ENCODE assay signal across 8 mouse cellular contexts in genomic region chr2:122027862-122028755, GRCm38 (mm10). TPM values are rescaled to one million over a fixed set of nuclear protein-coding genes. Genes with fewer than 3 reads are reported as not detected.
DNase-seq lines count a peak whose midpoint lies in the region; ATAC-seq lines count a peak whose summit lies in the region.

Eif3j1 (plus strand) TSS chr2:122028546.

- peak within 1 kb of the TSS; percentile 73 for H3K4me3 ChIP-seq in hindbrain, embryonic 12.5 days

- WGBS in hindbrain, embryonic 12.5 days, result under 1% methylated on average over 48 of the region's 67 CpGs

- no peaks in the 10 kb centered on the region for H3K36me3 ChIP-seq in hindbrain, embryonic 12.5 days

- ATAC-seq in hindbrain, embryonic 12.5 days (ENCODE audit: low FRiP score), result peak; percentile 100

- peak; percentile 98 for DNase-seq in Muller cell, postnatal 12 days (ENCODE audit: inconsistent ontology term)
- DNase-seq in cerebellum, adult 9-11 months, result peak; percentile 92
- peak; percentile 75 to 85 for DNase-seq in frontal cortex, postnatal 10 days (ENCODE audit: low spot score in 2 of 2)
- peak; percentile 80 to 89 for DNase-seq in layer of hippocampus, postnatal 14 days (ENCODE audit: low spot score in 2 of 2)
- peak; percentile 91 for DNase-seq in lung, postnatal 14 days
- peak; percentile 86 for DNase-seq in retina, adult 2 months (ENCODE audit: low read depth, low spot score)
- DNase-seq in thymus, postnatal 36 days, result peak; percentile 88 to 93

- H3K4me1 ChIP-seq in hindbrain, embryonic 12.5 days, result peaks cover 16% of the 10 kb centered on the region

- no peaks in the 10 kb centered on the region for H3K27me3 ChIP-seq in hindbrain, embryonic 12.5 days

- peak within 1 kb of the TSS; percentile 57 for H3K4me2 ChIP-seq in hindbrain, embryonic 12.5 days (replicated peaks)

- H3K9ac ChIP-seq in hindbrain, embryonic 12.5 days, result peak within 1 kb of the TSS; percentile 79

- H3K27ac ChIP-seq in hindbrain, embryonic 12.5 days, result peak within 1 kb of the TSS; percentile 88

- H3K9me3 ChIP-seq in hindbrain, embryonic 12.5 days (replicated peaks), result no peaks in the 10 kb centered on the region

RNA-seq across cellular contexts. Expression of gene Eif3j1, which starts in this region (rescaled TPM):
- 12.6 and 13.4 TPM in 2 replicates for polyA plus RNA-seq in hindbrain, embryonic 12.5 days (2016; fragmentation: Nextera tagmentation; extraction: Ambion mirVana)
- 10 to 100 TPM; 21.0 to 21.3 TPM for total RNA-seq in layer of hippocampus, postnatal 14 days (2021)

Comparison
In these comparisons a context has a peak if more than half of its experiments do, and no peak if none do; other contexts are left out.
1. Peak in every context shown above with its lines: DNase-seq, ATAC-seq, H3K4me3 ChIP-seq and H3K27ac ChIP-seq.